Mouse (Mus musculus): Measurements from ENCODE around the gene Klhl8.
"Not testable (repeated sequence)": the region's sequence is repeated elsewhere in the genome, so short reads cannot be mapped to it uniquely, and the experiment has no call there.

Klhl8 gene

GRCm38 (mm10) chr5:103910748-103911409 lies at the start of gene Klhl8:
Gene Klhl8 (minus strand): TSS chr5:103911259.
- peak; percentile 78 for DNase-seq (ENCODE audit: low spot score)

- DNase-seq (ENCODE audit: low spot score) = no peak
These were observed 43.6 kb upstream of the Klhl8 start for GRCm38 (mm10) chr5:103954638-103955037.

- DNase-seq (ENCODE audit: low spot score) = no peak
These were observed 42.4 kb upstream of the Klhl8 start for GRCm38 (mm10) chr5:103953135-103954083.

GRCm38 (mm10) chr5:103950138-103950537 lies 39.1 kb upstream of the Klhl8 start:
- not testable (repeated sequence) for DNase-seq (ENCODE audit: low spot score)

GRCm38 (mm10) chr5:103943183-103943582 lies 32.1 kb upstream of the Klhl8 start:
- no peak for DNase-seq (ENCODE audit: low spot score)

- DNase-seq (ENCODE audit: low spot score) = no peak
These were observed 28.8 kb upstream of the Klhl8 start for GRCm38 (mm10) chr5:103939856-103940255.

- DNase-seq (ENCODE audit: low spot score) = no peak
These were observed 28.2 kb upstream of the Klhl8 start for GRCm38 (mm10) chr5:103939350-103939652.

- no peak for DNase-seq (ENCODE audit: low spot score)
These were observed 27.7 kb upstream of the Klhl8 start for GRCm38 (mm10) chr5:103938547-103939349.

GRCm38 (mm10) chr5:103936906-103937589 lies 26.0 kb upstream of the Klhl8 start:
- DNase-seq (ENCODE audit: low spot score) = peak; percentile 13

- DNase-seq (ENCODE audit: low spot score) = not testable (repeated sequence)
These were observed 20.9 kb upstream of the Klhl8 start for GRCm38 (mm10) chr5:103931924-103932323.

GRCm38 (mm10) chr5:103930511-103930910 lies 19.5 kb upstream of the Klhl8 start:
- no peak for DNase-seq (ENCODE audit: low spot score)

GRCm38 (mm10) chr5:103928196-103928550 lies 17.1 kb upstream of the Klhl8 start:
- no peak for DNase-seq (ENCODE audit: low spot score)

GRCm38 (mm10) chr5:103927429-103928195 lies 16.6 kb upstream of the Klhl8 start:
- peak; percentile 80 for DNase-seq (ENCODE audit: low spot score)

- DNase-seq (ENCODE audit: low spot score) = peak; percentile 49
These were observed 15.3 kb upstream of the Klhl8 start for GRCm38 (mm10) chr5:103926398-103926797.

GRCm38 (mm10) chr5:103923755-103924154 lies 12.7 kb upstream of the Klhl8 start:
- no peak for DNase-seq (ENCODE audit: low spot score)

- DNase-seq (ENCODE audit: low spot score) = no peak
These were observed 12.0 kb upstream of the Klhl8 start for GRCm38 (mm10) chr5:103923101-103923500.

GRCm38 (mm10) chr5:103922436-103922835 lies 11.4 kb upstream of the Klhl8 start:
- DNase-seq (ENCODE audit: low spot score) = no peak

GRCm38 (mm10) chr5:103919497-103919896 lies 8.4 kb upstream of the Klhl8 start:
- DNase-seq (ENCODE audit: low spot score) = no peak

GRCm38 (mm10) chr5:103918233-103918632 lies 7.2 kb upstream of the Klhl8 start:
- no peak for DNase-seq (ENCODE audit: low spot score)

GRCm38 (mm10) chr5:103917357-103917895 lies 6.4 kb upstream of the Klhl8 start:
- DNase-seq (ENCODE audit: low spot score) = no peak

All from c-Kit-positive CD71-positive TER-119-positive erythroid progenitor cells, embryonic 14.5 days (primary cell).